Mouse (Mus musculus): Measurements from ENCODE around the gene Slc30a10.
A peak's percentile ranks its signal among the peaks of the same experiment; 100 is the strongest.

Slc30a10 gene

DNA sequence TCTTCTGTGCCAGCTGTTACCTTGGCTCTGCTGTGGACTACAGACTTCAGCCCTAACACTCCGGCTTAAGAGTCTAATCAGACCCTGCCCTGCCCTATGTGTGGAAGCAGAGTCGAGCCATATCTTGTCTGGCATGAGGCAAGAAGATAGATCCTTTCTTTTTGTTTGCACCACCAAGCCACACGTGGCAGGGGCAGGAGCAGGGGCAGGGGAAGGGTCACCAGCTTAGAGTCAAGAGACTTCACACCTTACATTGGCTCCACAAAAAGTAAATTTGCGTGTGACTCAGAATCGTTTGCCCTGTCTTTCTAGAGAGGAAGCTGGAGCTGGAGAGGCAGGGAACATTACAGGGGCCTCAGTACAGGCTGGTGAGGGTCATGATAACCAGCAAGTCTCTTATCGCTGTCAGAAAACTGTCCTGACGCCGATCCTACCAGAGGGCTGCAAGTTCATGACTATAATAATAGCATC is 14.9 kb downstream of the Slc30a10 start:
- no peak for DNase-seq

DNA sequence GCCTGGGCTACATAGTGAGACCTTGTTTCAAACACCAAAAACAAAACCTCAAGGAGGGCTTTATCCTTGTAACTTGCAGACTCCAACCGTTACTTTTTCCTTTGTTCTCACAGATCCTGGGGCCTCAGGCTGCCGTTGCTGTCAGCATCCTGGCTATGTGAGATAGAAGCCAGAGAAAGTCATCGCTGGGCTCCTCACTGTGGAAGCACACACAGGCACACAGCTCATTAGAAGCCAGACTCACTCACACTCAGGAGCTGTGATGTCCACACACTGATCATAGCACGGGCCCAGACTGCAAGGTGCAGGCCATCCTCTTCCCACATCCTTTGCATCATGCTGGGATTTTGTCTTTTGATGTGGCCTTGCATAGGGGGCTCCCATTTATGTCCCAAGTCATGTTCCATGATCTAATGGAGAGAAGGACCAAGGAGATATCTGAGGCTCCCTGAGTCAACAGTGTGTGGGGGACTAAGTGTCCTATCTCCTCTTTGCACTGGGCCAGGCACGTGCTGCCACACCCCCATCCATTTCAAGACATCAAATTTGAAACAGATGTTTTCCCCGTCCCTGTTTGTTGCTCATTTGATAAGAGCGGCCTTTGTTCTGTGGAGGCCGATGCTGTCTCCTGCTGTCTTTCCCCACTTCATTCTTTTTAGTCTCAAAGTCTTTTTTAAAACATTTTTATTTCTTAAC is 17.5 kb downstream of the Slc30a10 start:
- no peak for DNase-seq

DNA sequence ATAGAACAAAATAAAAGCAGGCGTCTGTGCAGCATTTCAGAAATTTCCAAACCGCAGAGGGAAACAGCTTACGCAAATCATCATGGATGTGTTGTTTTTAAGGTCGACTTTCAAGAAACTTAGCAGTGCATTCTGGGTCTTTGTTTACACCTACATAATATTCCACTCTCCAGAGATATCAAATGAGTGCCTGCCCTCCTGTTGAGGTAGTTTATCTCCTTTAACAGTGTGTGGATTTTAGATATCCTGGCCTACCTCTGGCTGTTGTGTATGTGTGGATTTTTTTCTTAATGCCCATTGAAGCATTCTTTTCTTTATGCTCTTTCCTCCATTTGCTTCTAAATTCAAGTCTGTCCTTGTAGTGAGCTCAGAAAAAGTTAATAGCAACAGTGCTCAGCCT is 18.1 kb downstream of the Slc30a10 start:
- DNase-seq, result no peak

DNA sequence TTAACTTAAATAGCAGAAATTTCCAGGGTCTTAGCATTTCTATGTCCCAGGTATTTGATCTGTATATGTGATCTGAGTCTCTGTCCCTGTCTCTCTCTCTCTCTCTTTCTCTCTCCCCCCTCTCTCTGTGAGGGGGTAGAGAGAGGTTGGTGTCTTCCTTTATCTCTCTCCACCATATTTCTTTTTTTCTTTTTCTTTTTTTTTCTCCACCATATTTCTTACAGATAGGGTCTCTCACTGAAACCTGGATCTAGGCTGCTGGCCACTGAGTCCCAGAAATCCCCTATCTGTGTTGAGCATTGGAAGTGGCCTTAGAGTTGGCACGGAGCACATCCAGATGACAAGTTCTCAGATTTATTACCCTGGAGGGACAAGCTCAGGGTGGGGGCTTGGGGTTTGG is 18.8 kb downstream of the Slc30a10 start:
- no peak for DNase-seq

DNA sequence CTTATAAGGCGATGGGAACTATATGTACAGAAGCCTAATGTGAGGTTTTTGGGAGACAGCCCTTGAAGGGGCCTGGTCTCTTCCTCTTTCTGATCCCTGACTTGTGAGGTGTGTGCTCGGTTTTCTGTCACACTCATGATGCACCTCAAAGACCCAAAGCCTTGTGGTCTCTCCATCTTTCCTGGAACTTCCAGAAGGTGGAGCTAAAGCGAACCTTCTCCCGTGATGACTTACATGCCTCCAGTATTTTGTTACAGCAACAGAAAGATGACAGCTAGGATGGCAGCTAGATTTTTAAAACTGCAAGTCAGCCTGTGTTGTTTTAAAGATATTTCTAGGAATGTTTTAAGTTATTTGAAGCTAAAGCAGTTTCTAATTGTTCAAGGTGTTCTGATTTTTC is 25.2 kb downstream of the Slc30a10 start:
- no peak for DNase-seq

DNA sequence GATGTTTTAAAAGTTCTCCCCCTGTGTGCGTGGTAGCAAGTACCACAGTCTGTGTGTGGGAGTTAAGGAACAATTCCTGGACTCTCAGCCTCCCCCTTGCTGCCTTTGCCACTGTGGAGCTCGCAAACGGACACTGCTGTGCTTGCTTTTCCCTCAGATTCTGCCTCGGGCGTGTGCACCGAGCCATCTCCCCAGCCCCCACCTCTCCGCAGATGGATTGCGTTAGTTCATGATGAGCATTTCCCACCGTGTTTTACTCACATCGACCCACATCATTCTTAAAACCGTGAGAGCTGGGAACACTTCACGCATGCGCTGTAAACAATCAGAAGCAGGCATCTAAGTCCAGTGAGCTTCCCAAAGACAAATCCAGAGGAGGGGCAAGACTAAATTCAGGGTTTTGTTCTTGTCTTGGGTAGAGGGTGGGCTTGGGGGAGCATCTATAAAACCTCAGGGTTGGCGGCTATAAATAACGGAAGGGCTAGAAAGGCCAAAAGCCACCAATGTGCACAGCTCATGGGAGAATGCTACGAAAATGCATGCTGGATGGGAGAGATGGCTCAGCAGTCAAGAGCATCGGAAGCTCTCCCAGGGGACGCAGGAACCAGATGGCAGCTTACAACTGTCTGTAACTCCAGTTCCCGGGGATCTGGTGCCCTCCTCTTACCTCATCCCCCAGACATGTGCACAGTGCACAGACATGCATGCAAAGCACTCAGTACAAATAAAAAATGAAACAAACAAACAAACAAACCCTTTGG is 27.5 kb downstream of the Slc30a10 start:
- peak; percentile 22 for DNase-seq

DNA sequence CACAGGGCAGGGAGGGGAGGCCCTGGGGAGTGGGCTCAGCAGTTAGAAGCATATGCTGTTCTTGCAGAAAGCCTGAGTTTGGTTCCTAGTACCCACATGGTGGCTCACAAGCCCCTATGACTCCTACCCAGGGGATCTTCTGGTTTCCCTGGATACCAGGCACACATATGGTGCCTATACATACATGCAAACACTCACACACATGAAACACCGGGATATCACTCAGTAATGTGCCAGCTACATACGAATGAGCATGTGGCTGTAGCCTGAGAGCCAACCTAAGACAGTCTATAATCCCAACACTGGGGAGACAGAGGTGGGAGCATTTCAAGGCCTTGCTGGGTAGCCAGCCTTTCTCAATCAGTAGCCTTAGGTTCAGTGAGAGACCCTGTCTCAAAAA is 28.1 kb downstream of the Slc30a10 start:
- no peak for DNase-seq

DNA sequence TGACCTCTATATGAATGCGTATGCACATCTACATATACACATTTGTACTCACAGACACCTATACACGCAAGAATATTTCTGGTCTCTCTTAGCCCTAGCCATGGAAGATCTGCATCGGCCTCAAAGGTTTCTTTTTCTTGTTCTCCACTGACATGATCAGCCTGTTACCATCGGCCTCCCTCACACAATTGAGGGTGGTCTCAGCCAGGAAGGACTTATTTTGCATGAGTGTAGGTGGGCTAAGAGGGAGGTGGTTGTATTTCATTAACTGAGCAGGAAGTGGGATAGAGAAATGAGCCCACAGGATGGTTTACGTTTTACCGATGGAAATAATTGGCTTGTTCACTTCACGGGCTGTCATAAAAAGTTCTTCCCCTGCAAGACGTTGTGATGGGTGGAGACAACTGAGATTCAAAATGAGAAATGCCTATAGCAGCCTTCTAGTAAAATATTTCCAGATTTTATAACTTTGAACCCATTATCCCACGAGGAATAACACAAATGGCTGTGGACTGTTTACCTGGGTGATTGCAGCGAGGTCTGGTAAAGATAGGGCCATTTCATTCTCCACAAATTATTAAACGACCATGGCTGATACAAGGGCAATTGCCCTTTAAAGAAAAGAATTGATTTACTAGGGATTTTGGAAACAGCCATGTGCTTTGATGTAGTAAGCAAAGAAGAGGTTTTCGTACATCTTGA is 28.9 kb downstream of the Slc30a10 start:
- DNase-seq, result no peak

DNA sequence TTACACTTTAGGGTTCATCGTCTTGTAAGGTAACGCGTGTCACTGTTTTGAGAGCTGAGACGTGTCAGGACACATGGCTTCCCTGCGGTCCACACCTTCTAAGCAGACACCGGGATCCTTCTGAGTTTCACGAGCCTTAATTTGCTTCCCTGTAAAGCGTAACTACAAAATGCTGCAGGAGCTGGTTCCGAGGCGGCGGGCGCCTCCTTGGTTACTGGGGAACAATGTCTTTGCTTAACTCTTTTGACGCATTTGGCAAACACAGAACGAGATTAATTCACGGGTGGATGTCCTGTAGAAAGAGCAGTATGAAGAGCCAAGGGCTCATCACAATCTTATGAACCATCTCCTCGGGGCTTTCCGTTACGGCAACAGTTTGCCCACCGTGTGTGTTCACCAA is 29.6 kb downstream of the Slc30a10 start:
- no peak for DNase-seq

DNA sequence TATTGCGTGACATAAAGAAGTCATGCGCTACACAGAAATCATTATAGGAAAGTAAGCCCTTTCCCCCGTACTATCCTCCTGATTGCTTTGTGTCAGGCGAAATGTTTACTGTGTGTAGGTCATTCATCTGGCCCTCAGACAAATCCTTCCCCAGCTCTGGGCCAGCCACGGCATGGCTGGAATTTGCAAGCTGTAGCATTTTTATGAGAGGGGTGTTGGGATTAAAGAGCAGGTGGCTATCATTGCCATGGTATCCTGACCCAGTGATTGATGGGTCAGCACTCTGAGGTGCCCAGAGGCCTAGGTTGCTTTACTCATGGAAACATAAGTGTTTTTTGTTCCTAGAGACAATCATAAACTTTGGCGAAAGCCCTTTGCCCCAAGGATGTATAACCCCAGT is 35.2 kb downstream of the Slc30a10 start:
- DNase-seq, result no peak

DNA sequence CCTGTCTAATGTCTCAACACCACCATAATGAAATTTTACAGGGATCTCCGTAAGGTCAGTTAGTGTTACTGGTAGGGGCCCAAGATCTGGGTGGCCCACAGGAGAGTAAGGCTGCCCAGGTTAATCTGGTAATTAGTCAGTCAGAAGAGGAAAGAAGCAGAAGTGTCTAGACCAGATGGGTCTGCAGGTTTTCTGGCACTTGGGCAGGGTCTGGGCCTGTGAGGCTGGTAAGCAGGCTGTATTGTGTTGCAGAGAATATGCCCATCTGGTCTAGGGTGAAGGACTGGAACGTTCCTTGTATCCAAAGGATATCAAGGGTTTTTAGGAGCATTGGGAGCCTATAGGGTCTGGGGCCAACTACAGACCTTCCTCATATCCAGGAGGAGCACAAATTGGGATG is 36.0 kb downstream of the Slc30a10 start:
- DNase-seq, result no peak

DNA sequence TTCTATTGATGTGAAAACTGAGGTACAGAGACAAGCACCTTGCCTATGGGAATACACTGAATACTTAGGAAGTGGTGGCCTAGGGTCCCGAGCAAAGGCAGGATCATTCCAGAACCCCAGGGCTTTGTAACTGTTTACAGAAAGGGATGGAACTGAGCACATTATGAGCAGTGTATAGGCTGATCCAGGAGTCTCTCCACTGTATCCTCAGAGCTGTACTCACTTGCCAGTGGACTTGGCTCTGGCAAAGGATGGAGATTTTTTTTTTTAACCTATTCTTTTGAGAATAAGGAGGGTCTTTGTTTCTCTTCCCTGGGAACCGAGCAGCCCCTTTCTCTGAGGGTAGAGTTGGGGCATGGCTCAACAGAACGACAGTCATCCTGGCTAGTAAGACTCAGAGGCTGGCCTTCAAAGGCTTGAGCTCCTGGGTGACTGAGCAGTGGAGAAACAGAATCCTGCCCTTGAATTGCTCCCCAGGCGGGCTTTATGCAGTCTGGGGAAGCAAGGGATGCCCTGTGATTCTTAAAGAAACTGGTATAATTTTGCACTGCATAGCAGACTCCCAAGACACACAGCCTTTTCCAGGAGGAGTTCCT is 38.9 kb downstream of the Slc30a10 start:
- no peak for DNase-seq

DNA sequence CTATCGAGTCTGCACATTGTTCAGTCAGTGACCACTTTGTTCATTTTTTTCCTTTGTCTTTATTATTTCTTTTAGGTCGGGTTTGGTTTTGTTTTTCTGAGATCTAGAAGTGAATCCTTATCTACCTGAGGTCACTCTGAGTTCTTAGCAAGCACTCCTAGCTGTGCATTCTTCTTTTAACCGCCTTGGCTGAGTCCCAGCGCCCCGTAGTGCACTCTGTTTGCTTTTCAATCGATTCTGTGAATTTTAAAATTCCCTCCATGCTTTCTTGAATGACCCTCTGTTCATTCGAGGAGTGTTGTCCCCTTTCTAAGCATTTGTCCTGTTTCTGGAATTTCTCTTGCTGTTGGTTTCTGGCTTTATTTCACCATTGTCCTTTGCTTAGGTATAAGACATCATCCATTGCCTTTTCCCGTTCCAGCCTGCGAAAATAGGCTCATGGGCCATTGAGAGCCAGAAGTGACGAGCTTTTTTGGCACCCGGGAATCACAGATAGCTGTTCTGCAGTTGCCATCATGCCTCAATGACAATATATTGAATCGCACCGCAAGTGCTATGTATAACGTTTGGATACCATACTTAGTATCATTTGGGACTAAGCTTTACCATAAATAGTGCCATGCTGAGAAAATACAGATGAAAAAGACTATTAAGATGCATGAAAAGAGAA is 42.3 kb downstream of the Slc30a10 start:
- no peak for DNase-seq

DNA sequence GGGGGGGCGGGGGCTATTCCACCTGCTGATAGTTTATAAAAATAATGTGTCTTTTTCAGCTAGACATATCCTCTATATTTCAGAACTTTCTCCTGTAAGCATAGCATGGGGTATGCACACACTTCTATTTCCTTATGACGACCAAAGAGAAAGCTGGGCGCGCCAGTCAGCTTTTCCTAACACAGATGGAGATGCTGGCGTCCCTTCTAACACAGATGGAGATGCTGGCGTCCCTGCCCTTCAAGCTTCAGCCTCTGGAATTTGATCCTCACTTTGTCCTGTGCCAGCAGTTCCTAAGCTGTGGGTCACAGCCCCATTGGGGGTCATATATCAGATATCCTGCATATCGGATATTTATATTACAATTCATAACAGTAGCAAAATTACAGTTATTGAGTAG is 46.0 kb downstream of the Slc30a10 start:
- no peak for DNase-seq

DNA sequence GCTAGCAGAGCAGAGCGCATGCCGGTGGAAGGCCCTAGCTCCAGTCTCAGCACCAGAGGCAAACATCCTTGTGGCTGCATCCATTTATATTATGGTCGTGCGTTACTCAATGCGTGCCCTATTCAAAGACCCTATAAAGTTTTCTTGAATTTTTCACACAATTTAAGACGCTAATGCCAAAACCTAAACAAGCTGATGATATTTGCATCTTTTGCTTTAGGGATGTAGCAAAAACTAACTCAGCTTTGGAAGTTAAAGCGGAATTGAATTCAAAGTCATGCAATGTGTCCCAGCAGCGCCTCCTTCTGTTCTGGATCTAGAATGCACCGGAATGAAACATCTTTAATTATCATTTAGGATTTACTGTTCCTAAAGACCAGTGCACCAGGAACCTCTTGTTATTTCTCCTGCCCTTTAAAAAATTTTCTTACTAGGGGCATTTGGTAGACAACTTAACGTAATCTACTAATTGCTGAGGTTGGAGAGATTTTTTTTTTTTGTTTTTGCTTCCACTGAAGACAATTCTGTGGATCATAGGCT is 47.2 kb downstream of the Slc30a10 start:
- peak; percentile 25 for DNase-seq

DNA sequence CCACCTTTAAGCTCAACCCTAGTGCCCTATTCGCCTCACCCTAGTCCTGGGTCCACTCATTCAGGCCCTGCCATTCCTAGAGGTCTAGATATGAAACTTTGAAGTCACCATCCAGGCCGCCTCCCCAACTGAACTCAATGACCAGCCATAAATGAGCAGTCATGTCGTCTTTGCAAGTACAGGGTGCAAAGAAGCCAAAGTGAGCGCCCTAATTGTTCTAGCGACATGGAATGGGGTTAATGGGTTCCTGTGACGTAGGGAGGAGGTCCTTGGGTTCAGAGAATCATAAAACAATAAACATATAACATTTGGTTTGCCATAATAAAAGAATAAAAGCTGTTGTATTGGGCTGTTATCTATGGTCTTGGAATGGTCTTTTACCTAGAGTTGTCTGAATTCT is 47.9 kb downstream of the Slc30a10 start:
- DNase-seq, result no peak

DNA sequence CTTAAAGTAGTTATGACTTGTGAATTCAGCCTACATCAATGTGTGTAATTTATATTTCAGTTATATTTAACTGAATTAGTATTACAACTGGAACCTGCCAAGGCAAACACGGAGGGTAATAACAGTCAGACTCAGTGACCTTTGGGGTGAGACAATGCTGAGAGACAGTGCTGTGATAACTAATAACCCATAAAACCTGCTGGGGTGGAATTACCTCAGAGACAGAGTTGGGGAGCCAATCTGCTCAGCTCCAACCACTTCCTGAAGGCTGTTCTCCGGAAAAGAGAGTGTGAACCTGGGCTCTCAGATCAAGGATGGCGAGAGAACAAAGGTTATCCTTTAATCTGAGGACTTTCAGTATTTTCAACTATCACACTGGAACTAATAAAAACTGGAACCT is 54.4 kb downstream of the Slc30a10 start:
- DNase-seq, result no peak

DNA sequence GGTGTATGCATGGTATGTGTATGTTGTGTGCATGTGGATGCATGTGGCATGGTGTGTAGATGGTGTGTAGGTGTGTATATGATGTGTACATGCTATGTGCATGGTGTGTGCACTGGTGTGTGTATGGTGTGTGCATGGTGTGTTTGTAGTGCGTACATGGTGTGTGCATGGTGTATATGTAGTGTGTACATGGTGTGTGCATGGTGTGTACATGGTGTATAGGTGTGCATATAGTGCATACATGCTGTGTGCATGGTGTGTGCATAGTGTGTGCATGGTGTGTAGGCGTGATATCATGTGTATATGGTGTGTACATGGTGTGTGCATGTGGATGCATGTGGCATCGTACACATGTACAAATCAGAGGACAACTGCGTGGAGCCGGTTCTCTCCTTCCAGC is 56.7 kb downstream of the Slc30a10 start:
- no peak for DNase-seq

DNA sequence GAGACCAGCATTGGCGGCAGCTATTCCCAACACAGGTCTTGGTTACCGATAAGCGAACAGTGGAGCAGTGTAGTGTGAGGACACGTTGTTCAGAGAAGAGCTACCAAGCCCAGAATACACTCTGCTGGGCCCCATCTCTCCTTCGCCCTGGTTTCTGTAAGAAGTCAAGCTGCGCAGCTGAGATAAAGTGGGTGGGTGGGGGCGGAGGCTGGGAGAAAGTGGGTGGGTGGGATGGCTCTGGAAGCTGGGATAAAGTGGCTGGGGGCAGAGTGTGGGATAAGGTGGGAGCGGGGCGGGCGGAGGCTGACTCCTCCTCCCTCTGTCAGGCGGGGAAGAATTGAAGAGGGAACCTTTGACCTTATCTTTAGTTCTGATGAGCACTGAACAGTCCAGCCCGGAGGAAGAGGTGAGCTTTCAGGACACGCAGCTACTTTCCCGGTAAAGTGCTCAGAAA is 60.9 kb downstream of the Slc30a10 start:
- no peak for DNase-seq

DNA sequence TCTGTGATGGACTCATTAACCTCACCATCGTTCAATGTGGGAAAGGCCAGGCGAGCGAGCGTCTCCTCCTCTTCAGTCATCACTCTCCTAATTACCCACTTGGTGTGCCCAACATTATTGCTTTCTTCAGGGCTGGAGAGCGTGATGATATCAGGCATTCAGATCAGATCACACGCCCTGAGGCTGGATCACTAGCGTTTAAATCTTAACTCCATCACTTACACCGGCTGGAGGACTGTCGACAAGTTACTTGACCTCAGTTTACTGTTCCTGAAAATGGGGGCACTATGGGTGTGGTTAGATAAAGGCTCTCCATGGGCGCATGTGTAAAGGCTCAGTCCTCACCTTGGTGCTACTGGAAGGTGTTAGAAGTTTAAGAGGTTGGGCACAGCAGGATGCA is 61.4 kb downstream of the Slc30a10 start:
- DNase-seq, result no peak

DNA sequence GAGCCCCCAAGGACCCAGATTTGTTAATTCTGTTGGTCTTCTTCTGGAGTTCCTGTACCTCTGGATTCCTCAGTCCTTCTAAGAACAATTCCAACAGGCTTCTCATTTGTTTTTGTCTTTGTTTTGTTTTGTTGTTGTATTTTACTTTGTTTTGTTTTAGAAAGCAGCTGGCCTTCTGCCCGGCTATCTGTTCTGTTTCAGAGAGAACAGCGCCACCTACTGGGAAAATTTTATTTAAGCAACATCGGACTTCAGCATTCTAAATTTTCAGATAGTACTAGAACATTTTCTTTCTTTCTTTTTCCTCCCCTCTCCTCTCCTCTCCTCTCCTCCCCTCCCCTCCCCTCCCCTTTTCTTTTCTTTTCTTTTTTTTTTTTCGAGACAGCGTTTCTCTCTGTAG is 62.9 kb downstream of the Slc30a10 start:
- DNase-seq, result peak; percentile 24

Measured in cerebellum, adult 8-10 months (tissue).